Mouse (Mus musculus) heart, embryonic 16.5 days (tissue): ENCODE measurements around the gene Acsm3. TPM values are rescaled to one million over a fixed set of nuclear protein-coding genes. Genes with fewer than 3 reads are reported as not detected.

Source experiments
- ATAC-seq: fragments of 200-750 bp; cut with Nextera tagmentation; replicated peaks from 2 replicates; pipeline ENCODE4 v1.8.0; 2017; ENCODE audit warnings: moderate number of reproducible peaks; ENCODE audit not compliant: insufficient read depth, low FRiP score; ENCODE audit errors: extremely low read depth
- H3K27ac ChIP-seq: fragments of 300-500 bp; sonication (generic); 2 replicates; pipeline ENCODE4 v1.5.1; 2014; ENCODE audit warnings: mild to moderate bottlenecking, low read length, control low read depth, moderate library complexity
- H3K27me3 ChIP-seq: fragments of 300-500 bp; sonication (generic); 2 replicates; pipeline ENCODE4 v1.6.1; 2014; ENCODE audit warnings: low read length, mixed read lengths; ENCODE audit not compliant: control insufficient read depth, insufficient read depth
- H3K36me3 ChIP-seq: fragments of 300-500 bp; sonication (generic); 2 replicates; pipeline ENCODE4 v1.6.1; 2014; ENCODE audit not compliant: control insufficient read depth, insufficient read depth
- H3K4me1 ChIP-seq: fragments of 300-500 bp; sonication (generic); 2 replicates; pipeline ENCODE4 v1.6.1; 2014; ENCODE audit warnings: low read length, mixed read lengths; ENCODE audit not compliant: control insufficient read depth, insufficient read depth
- H3K4me2 ChIP-seq: fragments of 300-500 bp; sonication (generic); 2 replicates; pipeline ENCODE4 v1.6.1; 2014; ENCODE audit warnings: low read depth, mild to moderate bottlenecking, control low read depth, low read length
- H3K4me3 ChIP-seq: fragments of 300-500 bp; sonication (generic); 2 replicates; pipeline ENCODE4 v1.5.1; 2014; ENCODE audit warnings: mild to moderate bottlenecking, control low read depth, low read length
- H3K9ac ChIP-seq: fragments of 300-500 bp; sonication (generic); 2 replicates; pipeline ENCODE4 v1.6.1; 2014; ENCODE audit warnings: low read length, control low read depth
- H3K9me3 ChIP-seq: fragments of 300-500 bp; sonication (generic); replicated peaks from 2 replicates; pipeline ENCODE4 v1.6.1; 2016; ENCODE audit warnings: low read length; ENCODE audit not compliant: control insufficient read depth
- WGBS: fragments of 180-500 bp; shearing (Covaris S2); extraction: QIAGEN DNeasy Blood & Tissue Kit; methylation state at CpG from one replicate; pipeline ENCODE4 v1.1.7; 2014; 5-methylcytosine and 5-hydroxymethylcytosine counted together
- polyA plus RNA-seq: library from polyadenylated mRNA; unstranded; fragments of >200 nt; fragmentation: Nextera tagmentation; extraction: Ambion mirVana; gene quantifications from 2 replicates; pipeline ENCODE4 v1.2.1, GENCODE M21; 2015

Acsm3 gene
- polyA plus RNA-seq, 1 experiment from 2014 or later = 0.11 TPM

DNA sequence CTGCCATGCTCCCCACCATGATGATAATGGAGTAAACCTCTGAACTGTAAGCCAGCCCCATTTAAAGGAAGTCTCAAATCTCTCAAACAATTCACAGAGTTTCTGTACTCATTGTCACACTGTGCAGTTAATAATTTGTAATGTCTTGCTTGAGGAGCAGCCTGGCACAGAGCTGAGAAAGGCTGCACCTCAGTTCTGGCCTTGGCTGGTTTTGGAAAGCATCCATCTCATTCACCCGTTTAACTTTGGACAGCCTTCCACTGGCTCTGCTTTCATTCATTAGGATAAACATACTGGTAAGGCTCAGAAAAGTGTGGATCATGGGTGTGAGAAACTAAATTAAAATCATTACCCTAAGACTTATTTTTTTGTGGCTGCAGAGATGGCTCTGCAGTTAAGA, 14.9 kb upstream of the Acsm3 start:
- Histone ChIP-seq H3K9me3 (no peaks in the 10 kb centered on the region), H3K27me3 (peaks cover 3% of the 10 kb centered on the region; the same call in 1 of the 2 replicates), H3K4me2 (no peak overlapping the region), H3K4me3 (no peak overlapping the region), H3K9ac (no peak overlapping the region), H3K4me1 (peaks cover 4% of the 10 kb centered on the region), H3K27ac (no peak overlapping the region), H3K36me3 (no peaks in the 10 kb centered on the region)
- 76% methylated on average over 1 of the region's 1 CpGs for WGBS
- ATAC-seq = no peak

DNA sequence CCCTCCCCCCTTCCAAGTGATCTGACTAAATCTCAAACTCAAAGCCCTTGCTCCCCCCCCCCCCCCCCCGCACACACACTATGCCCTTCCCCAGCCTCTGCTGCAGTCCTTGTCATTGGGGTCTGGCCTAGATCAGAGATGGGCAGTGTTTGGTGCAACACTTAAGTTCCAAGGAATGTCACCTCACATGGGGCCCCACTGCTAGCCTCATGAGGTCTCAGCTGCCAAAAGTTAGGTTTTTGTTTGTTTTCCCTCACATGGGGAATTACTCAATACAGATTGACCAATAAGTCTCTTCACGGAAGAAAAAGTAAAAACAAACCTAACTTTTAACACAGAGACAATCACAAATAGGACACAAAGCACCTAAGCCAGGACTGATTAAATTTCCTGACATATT, 12.0 kb upstream of the Acsm3 start:
- Histone ChIP-seq H3K4me2 (no peak overlapping the region), H3K27me3 (peaks cover 3% of the 10 kb centered on the region; the same call in 1 of the 2 replicates), H3K36me3 (no peaks in the 10 kb centered on the region), H3K9ac (no peak overlapping the region), H3K27ac (no peak overlapping the region), H3K9me3 (no peaks in the 10 kb centered on the region), H3K4me1 (peaks cover 4% of the 10 kb centered on the region), H3K4me3 (no peak overlapping the region)
- ATAC-seq = no peak
- WGBS = 92% methylated on average over 2 of the region's 2 CpGs

DNA sequence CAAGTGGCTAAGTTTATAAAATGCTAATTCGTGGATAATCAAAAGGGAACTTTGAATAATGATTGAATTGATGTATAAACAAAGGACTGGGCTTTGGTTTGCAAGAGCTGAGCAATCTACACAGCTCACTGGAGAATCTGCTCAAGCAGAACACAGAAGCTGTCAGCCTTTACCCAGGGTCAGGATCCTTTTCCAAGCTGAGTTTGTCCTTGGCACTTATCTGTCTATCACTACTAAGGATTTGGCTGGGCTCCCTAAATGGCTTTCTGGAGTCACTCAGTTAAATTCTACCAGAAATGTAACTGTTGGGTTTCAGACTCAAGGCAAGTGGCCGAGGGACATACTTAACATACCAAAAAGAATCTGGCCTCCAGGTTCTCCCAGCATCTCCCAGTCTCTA, 10.8 kb upstream of the Acsm3 start:
- H3K4me2 ChIP-seq = no peak overlapping the region
- 31% methylated on average over 2 of the region's 2 CpGs for WGBS
- H3K36me3 ChIP-seq = no peaks in the 10 kb centered on the region
- ATAC-seq = no peak
- H3K4me1 ChIP-seq = no peaks in the 10 kb centered on the region
- no peak overlapping the region for H3K9ac ChIP-seq
- H3K4me3 ChIP-seq = no peak overlapping the region
- H3K27ac ChIP-seq = no peak overlapping the region
- no peaks in the 10 kb centered on the region for H3K27me3 ChIP-seq
- H3K9me3 ChIP-seq = no peaks in the 10 kb centered on the region

DNA sequence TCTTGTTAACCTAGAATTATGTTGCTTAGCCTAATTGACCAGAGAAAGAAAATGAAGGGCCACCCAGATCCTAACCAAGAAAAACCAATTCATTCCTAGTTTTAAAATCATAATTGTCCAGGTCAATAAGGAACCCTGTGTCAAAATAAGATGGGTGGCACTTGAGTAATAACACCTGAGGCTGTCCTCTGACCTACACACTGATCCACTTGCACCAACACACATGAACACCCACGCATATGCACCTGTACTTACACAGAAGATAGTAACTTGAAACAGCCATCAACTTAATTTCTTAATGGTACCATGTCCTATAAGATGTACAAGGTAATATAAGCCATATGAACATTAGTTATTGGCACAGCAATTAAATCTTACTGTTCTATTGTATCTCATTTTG, 7.0 kb upstream of the Acsm3 start:
- no peaks in the 10 kb centered on the region for H3K4me1 ChIP-seq
- 86% methylated on average over 1 of the region's 1 CpGs for WGBS
- H3K36me3 ChIP-seq = no peaks in the 10 kb centered on the region
- H3K27ac ChIP-seq = no peak overlapping the region
- no peak overlapping the region for H3K4me3 ChIP-seq
- no peaks in the 10 kb centered on the region for H3K27me3 ChIP-seq
- no peak overlapping the region for H3K9ac ChIP-seq
- H3K4me2 ChIP-seq = no peak overlapping the region
- ATAC-seq = no peak
- H3K9me3 ChIP-seq = no peaks in the 10 kb centered on the region

DNA sequence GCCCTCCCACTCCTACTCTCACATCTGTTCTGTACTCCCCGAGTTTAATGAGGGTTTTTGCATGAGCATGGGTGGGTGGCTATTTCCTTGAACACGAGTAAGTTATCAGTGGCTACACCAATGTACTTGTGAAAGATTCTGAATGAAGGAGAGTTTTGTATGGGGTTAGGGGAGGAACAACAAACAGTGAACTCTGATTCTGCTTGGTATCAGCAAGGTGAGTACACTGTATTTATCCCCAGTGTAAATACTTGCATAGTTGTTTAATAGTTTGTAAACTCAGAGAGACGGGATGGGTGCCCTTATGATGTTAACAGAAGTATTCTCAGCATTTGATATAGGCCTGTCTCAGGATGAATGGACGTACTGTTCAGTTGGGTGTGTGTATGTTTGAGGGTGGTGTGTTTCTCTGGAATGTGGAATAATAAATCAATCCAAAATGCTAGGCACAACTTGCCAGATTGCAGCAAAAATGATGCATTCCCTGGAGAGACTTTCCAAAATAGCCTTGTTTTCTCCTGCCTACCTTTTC, 1.5 kb downstream of the Acsm3 start:
- H3K4me2 ChIP-seq = no peak overlapping the region
- no peak overlapping the region for H3K9ac ChIP-seq
- no peaks in the 10 kb centered on the region for H3K4me1 ChIP-seq
- no peak overlapping the region for H3K4me3 ChIP-seq
- H3K36me3 ChIP-seq = no peaks in the 10 kb centered on the region
- no peaks in the 10 kb centered on the region for H3K9me3 ChIP-seq
- no peaks in the 10 kb centered on the region for H3K27me3 ChIP-seq
- ATAC-seq = no peak
- WGBS = 53% methylated on average over 4 of the region's 4 CpGs
- H3K27ac ChIP-seq = no peak overlapping the region

DNA sequence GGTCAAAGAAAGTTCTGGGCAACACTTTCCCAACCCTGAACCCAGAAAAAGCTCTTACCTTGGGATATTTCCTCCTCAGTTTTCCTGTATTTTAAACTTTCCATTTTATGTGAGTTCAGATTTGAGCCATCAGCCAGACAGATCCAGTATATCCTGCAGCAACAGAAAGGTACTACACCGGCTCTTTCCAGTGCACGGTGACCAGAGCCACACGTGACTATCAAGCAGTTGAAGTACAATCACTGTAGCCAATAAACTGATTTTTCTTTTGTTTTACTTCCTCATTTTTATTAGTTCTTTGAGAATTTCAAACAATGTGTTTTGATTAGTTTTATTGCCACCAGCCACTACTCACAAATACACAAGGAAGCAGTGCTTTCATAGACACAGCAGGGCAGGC, 3.7 kb downstream of the Acsm3 start:
- WGBS = 93% methylated on average over 3 of the region's 3 CpGs
- no peak overlapping the region for H3K4me3 ChIP-seq
- H3K9ac ChIP-seq = no peak overlapping the region
- no peak overlapping the region for H3K4me2 ChIP-seq
- H3K36me3 ChIP-seq = no peaks in the 10 kb centered on the region
- H3K27me3 ChIP-seq = no peaks in the 10 kb centered on the region
- no peak overlapping the region for H3K27ac ChIP-seq
- no peak for ATAC-seq
- H3K4me1 ChIP-seq = no peaks in the 10 kb centered on the region
- H3K9me3 ChIP-seq = no peaks in the 10 kb centered on the region

DNA sequence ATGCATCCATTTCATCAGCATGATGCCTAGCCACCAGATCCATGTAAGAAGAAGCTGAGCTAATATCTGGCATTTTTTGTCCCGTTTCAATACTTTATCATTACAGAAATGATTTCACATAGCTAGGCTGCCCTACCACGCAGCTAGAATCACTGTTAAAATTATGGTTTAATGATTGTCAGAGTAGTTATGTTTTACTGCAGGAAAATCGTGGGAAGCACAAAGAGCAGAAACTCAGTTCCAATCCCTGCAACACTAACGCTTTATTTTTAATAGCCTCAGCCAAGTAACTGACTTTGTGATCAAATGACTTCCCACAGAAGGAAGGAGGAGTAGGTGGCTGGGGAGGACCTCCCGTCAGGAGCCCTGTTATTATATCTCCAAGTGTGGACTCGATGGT, 6.3 kb downstream of the Acsm3 start:
- H3K27ac ChIP-seq = no peak overlapping the region
- 71% methylated on average over 6 of the region's 6 CpGs for WGBS
- H3K4me3 ChIP-seq = no peak overlapping the region
- no peaks in the 10 kb centered on the region for H3K4me1 ChIP-seq
- H3K4me2 ChIP-seq = no peak overlapping the region
- no peaks in the 10 kb centered on the region for H3K36me3 ChIP-seq
- no peak for ATAC-seq
- H3K27me3 ChIP-seq = no peaks in the 10 kb centered on the region
- no peak overlapping the region for H3K9ac ChIP-seq
- no peaks in the 10 kb centered on the region for H3K9me3 ChIP-seq

DNA sequence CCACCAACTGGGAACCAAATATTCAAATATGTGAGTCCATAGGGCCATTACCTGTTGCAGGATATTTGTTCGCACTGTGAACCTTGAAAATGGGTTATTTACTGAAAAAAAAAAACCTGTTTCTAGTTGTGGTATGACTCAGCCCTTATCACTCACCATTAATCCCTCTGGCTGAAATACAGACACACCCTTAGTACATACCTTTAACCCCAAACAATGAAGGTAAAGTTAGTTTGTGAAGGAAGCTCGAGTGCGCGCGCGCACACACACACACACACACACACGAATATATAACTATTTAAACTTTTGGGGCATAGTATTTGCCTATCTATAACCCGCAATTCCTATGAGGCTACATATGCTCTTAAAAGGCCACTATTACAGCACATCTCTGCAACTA, 9.2 kb downstream of the Acsm3 start:
- no peak for ATAC-seq
- no peaks in the 10 kb centered on the region for H3K4me1 ChIP-seq
- no peaks in the 10 kb centered on the region for H3K36me3 ChIP-seq
- H3K27ac ChIP-seq = no peak overlapping the region
- no peaks in the 10 kb centered on the region for H3K27me3 ChIP-seq
- no peaks in the 10 kb centered on the region for H3K9me3 ChIP-seq
- H3K4me3 ChIP-seq = no peak overlapping the region
- 87% methylated on average over 8 of the region's 8 CpGs for WGBS
- H3K4me2 ChIP-seq = no peak overlapping the region
- H3K9ac ChIP-seq = no peak overlapping the region

DNA sequence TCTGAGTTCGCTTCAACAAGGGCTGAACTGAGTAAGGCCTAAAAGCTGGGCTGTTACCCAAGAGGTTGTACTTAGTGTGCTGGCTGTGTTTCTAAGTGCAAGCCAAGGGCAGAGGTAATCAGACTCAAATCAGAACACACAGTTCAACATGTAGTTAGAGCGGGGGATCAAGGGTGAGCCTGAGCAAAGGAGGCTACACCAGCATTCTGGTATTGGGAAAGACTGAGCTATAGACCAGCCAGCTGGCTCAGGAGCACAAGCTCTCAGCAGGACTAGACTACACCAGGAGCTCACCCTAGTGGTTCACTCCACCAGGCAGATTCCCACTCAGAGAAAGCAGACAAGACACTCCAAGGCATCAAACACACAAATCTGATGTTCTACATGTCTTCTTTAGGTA, 22.7 kb downstream of the Acsm3 start:
- no peak overlapping the region for H3K9ac ChIP-seq
- no peak for ATAC-seq
- 89% methylated on average over 2 of the region's 2 CpGs for WGBS

DNA sequence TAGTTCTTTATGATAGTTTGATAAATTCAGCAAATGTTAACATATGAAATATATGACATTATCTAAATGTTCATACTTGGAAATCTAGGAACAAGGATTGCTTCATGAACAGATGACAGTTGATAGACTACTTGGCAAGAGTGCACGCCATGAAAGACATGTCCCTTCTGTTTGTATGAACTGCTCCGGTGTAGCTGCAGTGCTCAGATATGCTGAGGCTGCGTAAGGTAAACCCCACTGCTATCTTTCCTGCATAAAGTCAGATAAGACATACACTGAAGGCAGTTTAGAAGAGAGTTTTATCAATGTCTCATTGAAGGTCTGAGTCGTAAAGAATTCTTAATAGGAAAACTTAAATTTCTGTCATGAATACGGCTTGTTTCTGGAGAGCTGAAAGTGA, 24.2 kb downstream of the Acsm3 start:
- H3K4me3 ChIP-seq = no peak overlapping the region
- no peaks in the 10 kb centered on the region for H3K27me3 ChIP-seq
- H3K4me1 ChIP-seq = no peaks in the 10 kb centered on the region
- peaks cover 36% of the 10 kb centered on the region for H3K36me3 ChIP-seq
- ATAC-seq = no peak
- WGBS = 79% methylated on average over 5 of the region's 5 CpGs
- no peak overlapping the region for H3K4me2 ChIP-seq
- H3K9ac ChIP-seq = no peak overlapping the region
- no peak overlapping the region for H3K27ac ChIP-seq
- H3K9me3 ChIP-seq = no peaks in the 10 kb centered on the region

More for the DNA sequence above, 22.7 kb downstream of the Acsm3 start:
- H3K27ac ChIP-seq = no peak overlapping the region
- peaks cover 27% of the 10 kb centered on the region for H3K36me3 ChIP-seq
- H3K4me2 ChIP-seq = no peak overlapping the region
- no peak overlapping the region for H3K4me3 ChIP-seq
- H3K27me3 ChIP-seq = no peaks in the 10 kb centered on the region
- H3K9me3 ChIP-seq = no peaks in the 10 kb centered on the region
- no peaks in the 10 kb centered on the region for H3K4me1 ChIP-seq
